Mouse (Mus musculus): ENCODE results near the gene Adgra3. TPM values are rescaled to one million over a fixed set of nuclear protein-coding genes. Genes with fewer than 3 reads are reported as not detected.

The Adgra3 gene
- polyA plus RNA-seq (2012; rRNA removed; ENCODE audit: low replicate concordance): 13.5 and 62.1 TPM in 2 replicates

DNA sequence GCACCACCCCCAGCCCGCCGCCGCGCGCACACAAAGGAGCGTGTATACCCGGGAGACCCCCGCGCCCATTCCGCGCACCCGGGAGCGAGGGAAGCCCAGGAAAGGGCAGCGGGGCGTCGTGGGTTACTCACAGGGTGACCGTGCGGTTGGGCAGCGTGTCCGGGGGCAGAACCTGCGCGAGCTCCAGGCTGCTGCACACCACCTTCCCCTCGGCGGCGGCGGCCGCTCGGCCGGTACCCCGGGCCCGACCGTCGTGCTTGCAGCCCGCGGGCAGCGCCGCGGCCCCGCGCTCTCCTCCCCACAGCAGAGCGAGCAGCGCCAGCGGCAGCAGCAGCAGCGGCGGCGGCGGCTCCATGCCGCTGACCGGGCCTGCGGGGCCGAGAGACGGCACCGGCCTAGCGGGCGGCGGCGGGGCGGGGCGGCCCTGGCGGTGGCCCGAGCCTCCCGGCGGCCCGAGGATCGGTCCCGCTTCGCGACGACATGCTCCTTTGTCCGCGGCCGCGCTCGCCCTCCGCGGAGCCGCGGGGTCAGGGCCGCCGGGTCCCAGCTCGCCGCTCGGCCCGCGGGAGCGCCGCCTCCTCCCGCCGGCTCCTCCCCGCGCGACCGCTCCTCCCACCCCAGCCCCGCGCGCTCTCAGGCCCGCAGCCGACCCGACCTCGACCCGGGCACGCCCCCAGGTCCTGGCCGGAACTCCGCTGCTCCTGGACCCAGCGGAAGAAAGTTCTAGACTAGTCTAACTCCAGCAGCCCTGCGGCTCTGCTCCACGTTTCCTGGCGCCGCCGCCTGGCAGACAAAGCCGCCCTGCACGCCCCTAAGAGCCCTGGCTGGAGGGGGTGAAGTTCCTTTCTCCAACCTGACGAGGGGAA, at the start of gene Adgra3:
Adgra3 (minus strand) TSS at position 586 of the 866 bp plus-strand sequence.

All from mammary gland, adult 2 months (tissue).